Mouse (Mus musculus) gastrocnemius, postnatal 4 days (tissue): ENCODE measurements at regions not wholly inside any gene's neighbourhood (a gene's known extent, or its start where the extent isn't known, plus 50 kb on each side); places are given as distances from the start of the nearest gene placed in this dataset.
A peak's percentile ranks its signal among the peaks of the same experiment; 100 is the strongest.

Source experiments
- DNase-seq, 2 experiments: peaks; one replicate each; pipeline ENCODE4 v3.0.0; 2021 to 2022; ENCODE audit warnings: low spot score in 2 of 2, mixed read lengths in 2 of 2

- no peak for DNase-seq
Measured at GRCm38 (mm10) chr2:178801464-178801863, 371.1 kb downstream of the Cdh26 start.

- no peak for DNase-seq
Measured at GRCm38 (mm10) chr2:178805283-178805682, 375.0 kb downstream of the Cdh26 start.

GRCm38 (mm10) chr2:178821552-178821951 lies 391.2 kb downstream of the Cdh26 start:
- no peak for DNase-seq

GRCm38 (mm10) chr2:178830313-178830712 lies 400.0 kb downstream of the Cdh26 start:
- DNase-seq, result no peak

GRCm38 (mm10) chr2:178834986-178835385 lies 404.7 kb downstream of the Cdh26 start:
- no peak for DNase-seq

- no peak for DNase-seq
Measured at GRCm38 (mm10) chr2:178838571-178838970, 408.2 kb downstream of the Cdh26 start.

- peak in 1 of 2 experiments; percentile 20 for DNase-seq
Measured at GRCm38 (mm10) chr2:178840975-178841374, 410.6 kb downstream of the Cdh26 start.

GRCm38 (mm10) chr2:178842595-178842994 lies 412.3 kb downstream of the Cdh26 start:
- DNase-seq, result no peak

- DNase-seq, result no peak
Measured at GRCm38 (mm10) chr2:178843458-178843857, 413.1 kb downstream of the Cdh26 start.

- DNase-seq, result no peak
Measured at GRCm38 (mm10) chr2:178844561-178844960, 414.2 kb downstream of the Cdh26 start.

GRCm38 (mm10) chr2:178850320-178850719 lies 420.0 kb downstream of the Cdh26 start:
- no peak for DNase-seq

- DNase-seq, result no peak
Measured at GRCm38 (mm10) chr2:178850769-178851168, 420.4 kb downstream of the Cdh26 start.

GRCm38 (mm10) chr2:178854012-178854411 lies 423.7 kb downstream of the Cdh26 start:
- DNase-seq, result no peak

GRCm38 (mm10) chr2:178854760-178855159 lies 424.4 kb downstream of the Cdh26 start:
- no peak for DNase-seq

- no peak for DNase-seq
Measured at GRCm38 (mm10) chr2:178862620-178863019, 432.3 kb downstream of the Cdh26 start.

GRCm38 (mm10) chr2:178867086-178867485 lies 436.8 kb downstream of the Cdh26 start:
- DNase-seq, result peak in 1 of 2 experiments; percentile 40

- DNase-seq, result no peak
Measured at GRCm38 (mm10) chr2:178869160-178869559, 438.8 kb downstream of the Cdh26 start.

GRCm38 (mm10) chr2:178878436-178878835 lies 448.1 kb downstream of the Cdh26 start:
- no peak for DNase-seq

- DNase-seq, result no peak
Measured at GRCm38 (mm10) chr2:178885686-178886085, 455.4 kb downstream of the Cdh26 start.

GRCm38 (mm10) chr2:178888704-178889103 lies 458.4 kb downstream of the Cdh26 start:
- DNase-seq, result peak in 1 of 2 experiments; percentile 46

- DNase-seq, result no peak
Measured at GRCm38 (mm10) chr2:178902397-178902796, 472.1 kb downstream of the Cdh26 start.

GRCm38 (mm10) chr2:178909325-178909724 lies 479.0 kb downstream of the Cdh26 start:
- no peak for DNase-seq

GRCm38 (mm10) chr2:178911646-178912045 lies 481.3 kb downstream of the Cdh26 start:
- DNase-seq, result no peak
